Mouse (Mus musculus) heart, postnatal 0 days (tissue): ENCODE results near the gene Cnnm3.

ENCODE experiments used
- CTCF ChIP-seq: IDR thresholded peaks from 2 replicates; pipeline ENCODE4 v1.5.1; 2016; ENCODE audit warnings: antibody characterized with exemption, control low read depth, low read depth
- EP300 ChIP-seq: IDR thresholded peaks from 2 replicates; pipeline ENCODE4 v1.6.1; 2016; ENCODE audit warnings: antibody characterized with exemption, low read depth

- TF ChIP-seq EP300 (no peak), CTCF (no peak)
Measured at GRCm38 (mm10) chr1:36540807-36541206, 29.1 kb downstream of the Cnnm3 start.
